Mouse (Mus musculus): ENCODE measurements around the gene Cfap157.
A peak's percentile ranks its signal among the peaks of the same experiment; 100 is the strongest.

Gene Cfap157

DNA sequence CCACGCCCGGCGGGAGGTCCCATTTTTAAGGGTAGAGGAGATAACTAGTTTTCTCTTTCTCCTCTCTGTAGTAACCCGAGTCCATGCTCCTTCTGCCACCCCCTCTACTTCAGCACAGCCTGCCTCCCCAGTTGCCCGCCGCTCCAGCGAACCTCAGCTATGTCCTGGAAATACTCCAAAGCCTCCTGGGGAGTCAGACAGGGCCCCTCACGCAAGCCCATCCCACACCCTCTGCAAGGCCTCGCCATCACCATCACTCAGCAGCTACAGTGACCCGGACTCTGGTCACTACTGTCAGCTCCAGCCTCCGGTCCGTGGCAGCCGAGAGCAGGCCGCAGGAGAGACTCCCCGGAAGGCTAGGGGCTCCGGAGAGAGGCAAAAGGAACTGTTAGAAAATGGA, 35.1 kb downstream of the Cfap157 start:
- no peak for DNase-seq

DNA sequence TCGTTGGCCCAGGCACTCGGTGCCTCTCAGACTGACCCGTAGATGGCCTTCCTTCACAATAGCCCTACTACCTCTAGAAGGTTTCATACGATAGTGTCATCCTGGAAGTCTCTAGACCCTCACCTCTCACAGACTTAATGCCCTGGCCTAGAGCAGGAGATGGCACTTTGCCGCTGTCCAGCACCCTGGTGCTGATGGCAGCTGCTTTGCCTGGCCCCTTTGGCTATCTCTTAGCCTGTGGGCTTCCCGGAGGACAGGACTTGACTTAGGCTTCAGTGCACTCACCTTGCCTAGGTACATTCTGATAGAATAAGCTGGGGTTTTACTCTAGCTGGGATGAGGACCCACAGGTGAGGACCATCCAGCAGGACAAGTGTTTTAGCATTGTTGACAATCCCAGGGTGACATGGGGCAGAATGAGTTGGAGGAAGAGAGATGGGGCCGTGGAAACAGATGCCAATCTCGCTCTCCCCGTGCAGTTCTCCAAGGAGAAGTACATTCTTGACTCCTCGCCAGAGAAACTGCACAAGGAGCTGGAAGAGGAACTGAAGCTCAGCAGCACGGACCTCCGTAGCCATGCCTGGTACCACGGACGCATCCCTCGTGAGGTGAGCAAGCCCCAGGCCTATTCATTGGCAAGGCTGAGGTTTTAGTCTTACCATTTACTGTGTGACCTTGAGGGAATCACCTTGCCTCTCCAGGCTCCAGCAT, 39.8 kb downstream of the Cfap157 start:
- no peak for DNase-seq

- DNase-seq: peak; percentile 89
Measured at GRCm38 (mm10) chr2:32742173-32742531, 42.1 kb downstream of the Cfap157 start.

- peak; percentile 72 for DNase-seq
Measured at GRCm38 (mm10) chr2:32741273-32742172, 42.7 kb downstream of the Cfap157 start.

DNA sequence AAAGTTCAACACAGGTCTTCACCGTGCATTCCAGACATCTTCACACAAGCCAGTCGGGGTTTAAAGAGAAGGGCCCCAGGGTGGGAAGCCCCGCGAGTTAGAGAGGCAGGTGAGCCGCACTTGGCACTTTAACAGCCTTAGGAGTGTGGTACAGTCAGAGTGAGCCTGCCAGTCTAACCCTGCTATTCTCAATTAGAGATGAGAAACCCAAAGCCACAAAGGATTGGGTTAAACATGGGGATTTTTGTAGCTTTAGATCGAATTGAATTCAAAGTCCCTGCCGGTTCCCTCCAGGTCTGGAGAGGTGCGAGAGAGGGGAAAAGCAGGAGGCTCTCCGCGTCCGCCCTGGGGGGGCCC, 43.3 kb downstream of the Cfap157 start, which contains the start of gene 6330409D20Rik:
TSS of gene 6330409D20Rik (minus strand) at position 101 of the 357 bp plus-strand sequence.
- DNase-seq: no peak

- DNase-seq: no peak
Measured at GRCm38 (mm10) chr2:32739311-32739710, 44.9 kb downstream of the Cfap157 start.

DNA sequence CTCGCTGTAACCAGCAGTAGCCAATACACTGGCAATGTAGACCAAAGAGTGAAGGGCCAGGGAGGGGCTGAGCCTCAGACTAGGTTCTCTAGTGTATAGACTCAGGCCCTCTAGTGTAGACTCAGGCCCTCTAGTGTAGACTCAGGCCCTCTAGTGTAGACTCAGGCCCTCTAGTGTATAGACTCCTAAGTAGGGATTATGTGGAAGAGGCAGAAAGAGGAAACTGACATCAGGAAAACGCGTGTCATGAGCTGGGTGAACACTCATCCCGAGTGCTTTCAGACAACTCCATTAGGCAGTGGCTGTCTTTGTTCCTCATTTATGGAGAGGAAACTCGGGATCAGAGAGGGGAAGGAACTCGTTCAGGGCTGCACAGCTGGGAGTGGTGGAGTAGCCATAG, 47.2 kb downstream of the Cfap157 start:
- DNase-seq: no peak

DNA sequence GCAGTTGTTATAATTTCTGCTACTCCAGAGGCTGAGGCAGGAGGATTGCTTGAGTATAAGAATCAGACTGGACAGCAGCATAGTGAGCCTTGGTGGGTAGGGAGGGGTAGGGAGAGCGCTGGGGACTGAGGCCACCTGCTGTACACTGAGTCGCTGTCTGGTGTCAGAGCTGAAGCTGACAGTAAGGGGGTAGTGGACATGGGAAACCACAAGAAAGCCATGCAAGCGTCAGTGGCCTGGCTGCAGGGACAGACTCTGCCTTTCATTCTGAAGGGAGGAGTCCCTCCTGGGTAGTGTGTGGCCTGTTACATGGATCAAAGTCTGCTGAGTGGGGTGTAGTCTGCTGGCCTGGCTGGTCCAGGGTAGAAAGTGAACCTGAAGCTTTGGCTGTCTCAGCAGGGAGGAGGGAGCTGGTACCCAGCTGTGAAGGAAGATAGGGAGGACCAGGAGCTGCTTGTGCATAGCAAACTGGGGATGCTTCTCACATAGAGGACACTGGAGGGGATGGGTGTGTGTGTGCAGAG, 47.9 kb downstream of the Cfap157 start:
- no peak for DNase-seq

- no peak for DNase-seq
Measured at GRCm38 (mm10) chr2:32734933-32735332, 49.3 kb downstream of the Cfap157 start.

- DNase-seq: no peak
Measured at GRCm38 (mm10) chr2:32734480-32734879, 49.7 kb downstream of the Cfap157 start.

GRCm38 (mm10) chr2:32732695-32733094, 51.5 kb downstream of the Cfap157 start:
- DNase-seq: no peak

DNA sequence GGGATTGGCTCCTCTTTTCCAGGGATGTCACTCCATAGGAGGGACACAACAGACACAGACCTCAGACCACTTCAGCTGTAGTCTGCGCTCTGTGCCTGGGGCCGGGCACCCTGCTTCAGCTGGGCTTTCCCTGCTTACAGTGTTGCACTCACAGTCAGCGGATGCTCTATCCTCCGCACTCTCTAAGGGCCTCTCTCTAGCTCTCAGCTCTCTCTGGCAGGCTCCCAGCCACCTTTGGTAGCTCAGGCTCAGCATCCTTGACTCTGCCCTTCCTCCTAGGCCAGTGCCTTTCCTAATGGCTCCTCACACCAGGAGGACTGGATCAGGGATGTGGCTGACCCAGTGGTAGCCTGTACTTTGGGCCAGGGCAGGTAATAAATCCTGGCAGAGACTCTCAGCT, 52.3 kb downstream of the Cfap157 start:
- DNase-seq: no peak

DNA sequence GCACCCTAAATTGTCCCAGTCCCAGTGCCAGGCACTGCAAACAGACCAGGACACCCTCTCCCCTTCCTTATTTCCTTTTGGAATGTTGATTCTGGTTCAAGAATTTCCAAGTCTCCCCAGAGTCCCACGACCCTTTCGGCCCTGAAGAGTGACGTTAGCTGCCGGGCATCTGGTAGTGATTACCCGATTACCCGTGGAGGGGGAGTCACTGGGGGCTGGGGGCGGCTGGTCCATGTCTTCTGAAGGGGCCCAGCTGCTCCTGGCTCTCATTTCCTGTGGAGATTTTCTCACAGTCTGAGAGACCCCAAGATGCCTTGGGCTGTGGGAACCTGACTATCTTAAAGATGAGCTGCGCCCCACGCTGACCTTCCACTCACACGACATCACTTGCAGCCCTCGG, 53.4 kb downstream of the Cfap157 start:
- no peak for DNase-seq

GRCm38 (mm10) chr2:32729547-32729946, 54.7 kb downstream of the Cfap157 start:
- DNase-seq: no peak

DNA sequence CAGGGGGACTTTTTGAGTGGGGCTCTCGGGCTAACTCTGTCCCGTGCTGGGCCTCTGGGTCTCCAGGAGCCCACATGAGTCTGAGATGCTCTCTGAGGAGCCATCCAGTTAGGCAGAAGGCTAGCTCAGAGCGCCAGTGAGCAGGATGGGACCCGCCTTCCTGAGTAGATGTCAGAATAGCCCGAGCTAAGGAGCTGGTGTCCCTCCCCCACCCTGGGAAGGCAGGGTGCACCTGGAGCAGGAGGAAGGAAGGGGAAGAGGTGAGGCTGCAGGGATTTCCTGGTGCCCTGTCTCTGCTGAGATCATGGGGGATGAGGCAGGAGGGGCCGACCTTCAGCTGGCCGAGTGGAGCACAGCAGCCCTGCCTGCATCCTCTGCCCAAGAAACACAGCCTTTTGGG, 55.8 kb downstream of the Cfap157 start:
- DNase-seq: no peak

GRCm38 (mm10) chr2:32727435-32727834, 56.8 kb downstream of the Cfap157 start:
- peak; percentile 83 for DNase-seq
